18 mouse cellular contexts compared by ENCODE assay signal in genomic region chr3:52937739-52938306, GRCm38 (mm10).
DNase-seq lines count a peak whose midpoint lies in the region; ATAC-seq and TF ChIP-seq lines count a peak whose summit lies in the region.
"Had no signal": no experiment of that assay in that cellular context is flagged by ENCODE, and none has a peak within 500 bp of the region (broad histone marks: within the 10 kb centered on the region; RNA-seq: fewer than 3 reads in every experiment).

No protein-coding gene starts in this region.

- DNase-seq in cerebellum, adult 11-12 months, result peak; percentile 16
- DNase-seq in kidney, adult 2 months, result peak; percentile 24
- peak; percentile 15 to 22 for DNase-seq in cerebellum, postnatal 14 days
- peak; percentile 32 for DNase-seq in lung, postnatal 10 days
- no peak for DNase-seq in gastrocnemius, adult 8-10 months (ENCODE audit: low spot score in 2 of 2)
- DNase-seq in c-Kit-positive CD71-positive TER-119-positive erythroid progenitor cells, embryonic 14.5 days (ENCODE audit: low spot score), result no peak
- DNase-seq: kidney, postnatal 4 days; layer of hippocampus, postnatal 36 days; left cerebral cortex, postnatal 4 days; midbrain, embryonic 14.5 days; right cerebral cortex, postnatal 14 days had no signal

- no peaks in the 10 kb centered on the region for H3K9me3 ChIP-seq in kidney, embryonic 16.5 days (ENCODE audit: low read length)
- H3K9me3 ChIP-seq: forebrain, embryonic 13.5 days; hindbrain, embryonic 13.5 days; liver, embryonic 12.5 days had no signal

- no peak for TF ChIP-seq POLR2A in kidney, adult 2 months (IDR thresholded peaks at IDR 0.05; ENCODE audit: low read depth, low read length)

- ATAC-seq in cerebellum, adult (ENCODE audit: insufficient number of reproducible peaks, low FRiP score, low TSS enrichment), result no peak
- ATAC-seq in kidney, embryonic 16.5 days (ENCODE audit: low FRiP score, low TSS enrichment), result no peak
- ATAC-seq: forebrain, embryonic 13.5 days; liver, embryonic 12.5 days had no signal

- no peaks in the 10 kb centered on the region for H3K36me3 ChIP-seq in kidney, adult 2 months (ENCODE audit: control insufficient read depth, insufficient read depth, low read length)
- H3K36me3 ChIP-seq in kidney, embryonic 16.5 days (ENCODE audit: insufficient read depth, low read length), result no peaks in the 10 kb centered on the region
- H3K36me3 ChIP-seq: hindbrain, embryonic 13.5 days; liver, embryonic 12.5 days had no signal

- H3K27ac ChIP-seq in kidney, adult 2 months (ENCODE audit: insufficient read depth, low read depth, low read length), result peak overlapping the region; percentile 77; the same call in 1 of the 2 replicates
- H3K27ac ChIP-seq in kidney, embryonic 16.5 days (ENCODE audit: low read length), result no peak overlapping the region
- H3K27ac ChIP-seq: forebrain, embryonic 13.5 days; gastrocnemius, adult 2 months; heart, adult 2 months; hindbrain, embryonic 13.5 days; liver, embryonic 12.5 days had no signal

- no peak overlapping the region for H3K4me2 ChIP-seq in kidney, embryonic 16.5 days (replicated peaks; ENCODE audit: low read depth, low read length)
- H3K4me2 ChIP-seq: forebrain, embryonic 13.5 days; hindbrain, embryonic 13.5 days; liver, embryonic 12.5 days had no signal

- no peak overlapping the region for H3K9ac ChIP-seq in kidney, embryonic 16.5 days (replicated peaks; ENCODE audit: low read length)
- H3K9ac ChIP-seq: forebrain, embryonic 13.5 days; hindbrain, embryonic 13.5 days; liver, embryonic 12.5 days had no signal

- WGBS in kidney, adult 2 months, result 51% methylated on average over 6 of the region's 6 CpGs
- WGBS in kidney, embryonic 16.5 days, result 51% methylated on average over 6 of the region's 6 CpGs

- TF ChIP-seq CTCF in kidney, adult 2 months (conservative IDR thresholded peaks at IDR 0.05; ENCODE audit: insufficient read depth, insufficient read length, low read depth, low read length), result no peak

- H3K4me1 ChIP-seq in kidney, adult 2 months (ENCODE audit: control insufficient read depth, insufficient read depth, low read length), result no peaks in the 10 kb centered on the region
- peaks cover 5% of the 10 kb centered on the region; the same call in 1 of the 2 replicates for H3K4me1 ChIP-seq in kidney, embryonic 16.5 days (ENCODE audit: insufficient read depth, low read length)
- H3K4me1 ChIP-seq: liver, embryonic 12.5 days had no signal

- no peak overlapping the region for H3K4me3 ChIP-seq in kidney, adult 2 months (ENCODE audit: insufficient read depth, low read depth, low read length)
- no peak overlapping the region for H3K4me3 ChIP-seq in kidney, embryonic 16.5 days (ENCODE audit: low read length)
- H3K4me3 ChIP-seq: forebrain, embryonic 13.5 days; gastrocnemius, adult 2 months; heart, adult 2 months; hindbrain, embryonic 13.5 days; liver, embryonic 12.5 days had no signal

- no peaks in the 10 kb centered on the region for H3K27me3 ChIP-seq in kidney, adult 2 months (replicated peaks; ENCODE audit: control insufficient read depth, insufficient read depth, low read length)
- H3K27me3 ChIP-seq in kidney, embryonic 16.5 days (ENCODE audit: insufficient read depth, low read length), result no peaks in the 10 kb centered on the region
- H3K27me3 ChIP-seq: forebrain, embryonic 13.5 days; liver, embryonic 12.5 days had no signal

Comparison
In these comparisons a context has a peak if more than half of its experiments do, and no peak if none do; other contexts are left out.
1. DNase-seq: peak in cerebellum, adult 11-12 months (single experiment), kidney, adult 2 months (single experiment), cerebellum, postnatal 14 days (2 of 2) and lung, postnatal 10 days (single experiment); none in gastrocnemius, adult 8-10 months (0 of 2) and c-Kit-positive CD71-positive TER-119-positive erythroid progenitor cells, embryonic 14.5 days (single experiment).